Mouse (Mus musculus) cerebellum, postnatal 36 days (tissue): ENCODE data around the gene Zmat5.

Experiments
- DNase-seq, 2 experiments: peaks; one replicate each; pipeline ENCODE4 v3.0.0; 2021 to 2022; ENCODE audit warnings: mixed read lengths in 2 of 2

Gene Zmat5

GRCm38 (mm10) chr11:4704072-4704964 lies at the start of gene Zmat5, which contains the start of gene Uqcr10:
TSS of gene Zmat5 (plus strand) at chr11:4704678.
TSS of gene Uqcr10 (minus strand) at chr11:4704342.
- DNase-seq, result peak; percentile 92 to 94

- DNase-seq, result no peak
These were observed 44.7 kb upstream of the Zmat5 start for GRCm38 (mm10) chr11:4659818-4660217.

GRCm38 (mm10) chr11:4660309-4661025 lies 44.0 kb upstream of the Zmat5 start:
- no peak for DNase-seq

DNA sequence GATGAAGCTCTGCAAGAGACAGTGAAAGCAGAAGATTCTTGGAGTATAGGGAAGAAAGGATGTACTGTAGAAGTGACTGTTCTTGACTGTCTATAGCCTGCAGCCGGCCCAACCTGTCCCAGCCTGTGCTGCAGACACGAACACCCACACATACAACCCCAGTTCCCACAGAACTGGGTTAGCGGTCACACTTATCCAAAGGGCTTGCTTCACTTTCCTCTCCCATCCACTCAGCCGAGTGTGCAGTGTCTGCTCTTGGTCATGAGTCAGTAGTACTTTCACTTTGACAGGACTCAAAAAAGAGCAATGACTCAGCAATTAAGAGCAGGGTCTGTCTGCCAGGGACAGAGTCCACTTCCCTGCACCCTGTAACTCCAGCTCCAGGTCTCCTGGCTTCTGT lies 43.2 kb upstream of the Zmat5 start:
- DNase-seq, result no peak

- peak; percentile 55 to 64 for DNase-seq
These were observed 42.5 kb upstream of the Zmat5 start for GRCm38 (mm10) chr11:4661871-4662495.

DNA sequence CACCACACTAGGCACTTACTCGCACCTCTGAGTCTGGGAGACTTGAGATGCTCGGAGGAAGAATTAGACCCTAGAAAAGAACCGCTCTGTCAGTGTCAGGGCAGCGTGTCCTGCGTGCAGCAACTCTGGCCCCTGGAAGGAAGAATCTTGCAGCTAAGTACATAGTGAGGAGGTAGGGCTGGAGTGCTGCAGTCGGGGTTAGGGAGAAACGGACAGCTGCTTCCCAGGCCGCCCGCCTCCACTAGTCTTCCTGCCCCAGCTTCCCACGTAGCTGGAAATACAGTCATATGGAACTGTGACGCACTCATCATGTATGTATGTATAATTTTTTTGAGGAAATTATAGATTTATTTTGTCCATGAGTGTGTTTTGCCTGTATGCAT lies 42.0 kb upstream of the Zmat5 start:
- DNase-seq, result no peak

GRCm38 (mm10) chr11:4671736-4672135 lies 32.7 kb upstream of the Zmat5 start:
- DNase-seq, result no peak

GRCm38 (mm10) chr11:4674593-4674992 lies 29.9 kb upstream of the Zmat5 start:
- DNase-seq, result no peak

- DNase-seq, result no peak
These were observed 29.3 kb upstream of the Zmat5 start for GRCm38 (mm10) chr11:4675126-4675562.

DNA sequence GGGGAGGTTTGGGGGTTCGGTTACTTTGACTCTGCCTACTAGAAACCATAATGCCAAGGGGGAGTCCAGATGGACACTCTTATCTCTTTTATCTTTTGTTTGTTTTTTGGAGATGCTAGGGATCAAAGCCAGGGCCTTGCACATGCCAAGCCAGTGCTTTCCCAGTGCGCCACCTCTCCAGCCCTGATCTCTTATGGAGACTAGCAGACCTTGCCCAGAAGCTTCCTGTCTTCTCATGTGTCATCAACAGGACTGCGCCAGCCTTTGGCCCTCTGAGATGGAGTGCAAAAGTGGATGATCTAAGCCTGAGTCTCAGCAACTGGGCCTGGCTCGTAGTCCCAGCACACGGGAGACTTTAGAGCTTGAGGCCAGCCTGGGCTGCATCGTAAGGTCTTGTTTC lies 28.8 kb upstream of the Zmat5 start:
- DNase-seq, result no peak

- DNase-seq, result no peak
These were observed 27.1 kb upstream of the Zmat5 start for GRCm38 (mm10) chr11:4677250-4677872.

- no peak for DNase-seq
These were observed 25.6 kb upstream of the Zmat5 start for GRCm38 (mm10) chr11:4678700-4679440.

GRCm38 (mm10) chr11:4679441-4679832 lies 25.0 kb upstream of the Zmat5 start:
- DNase-seq, result no peak

GRCm38 (mm10) chr11:4680126-4680525 lies 24.4 kb upstream of the Zmat5 start:
- no peak for DNase-seq

GRCm38 (mm10) chr11:4683516-4683915 lies 21.0 kb upstream of the Zmat5 start:
- no peak for DNase-seq

- DNase-seq, result no peak
These were observed 20.3 kb upstream of the Zmat5 start for GRCm38 (mm10) chr11:4684186-4684585.

GRCm38 (mm10) chr11:4685071-4685470 lies 19.4 kb upstream of the Zmat5 start:
- no peak for DNase-seq

DNA sequence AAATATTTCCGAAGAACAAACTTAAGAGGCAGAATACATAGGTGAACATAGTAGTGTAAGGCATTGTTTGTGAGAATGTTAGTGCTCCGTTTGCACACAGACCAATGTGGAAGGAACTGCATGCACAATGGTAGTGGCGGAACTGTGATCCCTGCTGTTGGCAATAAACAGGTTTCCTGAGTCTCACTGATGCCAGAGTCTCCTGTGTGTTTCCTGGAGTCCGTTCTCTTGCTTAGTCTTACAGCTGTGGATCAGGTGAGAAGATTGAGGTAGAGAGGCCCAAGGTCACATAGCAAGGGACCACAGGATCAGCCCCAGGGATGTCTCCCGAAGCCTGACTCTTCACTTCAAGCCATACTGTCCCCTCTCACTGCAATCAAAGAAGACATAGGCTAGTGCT lies 19.0 kb upstream of the Zmat5 start:
- DNase-seq, result no peak

GRCm38 (mm10) chr11:4687027-4687426 lies 17.5 kb upstream of the Zmat5 start:
- DNase-seq, result no peak

DNA sequence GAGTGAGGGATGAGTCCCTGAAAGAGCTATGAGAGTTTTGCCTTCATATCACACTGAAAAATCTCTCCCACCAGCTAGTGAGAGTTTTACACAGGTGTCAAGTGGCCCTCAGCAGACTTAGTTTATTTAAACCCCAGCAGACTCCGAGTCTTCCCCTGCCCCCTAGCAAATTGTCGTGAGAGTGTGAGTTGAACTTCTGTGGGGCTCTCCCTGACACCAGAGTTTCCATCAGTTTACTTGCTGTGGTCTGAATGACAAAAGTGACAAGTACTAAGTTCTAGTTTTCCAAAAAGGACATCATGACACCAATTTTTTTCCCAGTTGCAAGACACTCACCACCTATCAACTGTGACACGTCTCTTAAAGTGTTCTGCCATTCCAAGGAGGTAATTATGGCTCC lies 16.6 kb upstream of the Zmat5 start:
- DNase-seq, result no peak

DNA sequence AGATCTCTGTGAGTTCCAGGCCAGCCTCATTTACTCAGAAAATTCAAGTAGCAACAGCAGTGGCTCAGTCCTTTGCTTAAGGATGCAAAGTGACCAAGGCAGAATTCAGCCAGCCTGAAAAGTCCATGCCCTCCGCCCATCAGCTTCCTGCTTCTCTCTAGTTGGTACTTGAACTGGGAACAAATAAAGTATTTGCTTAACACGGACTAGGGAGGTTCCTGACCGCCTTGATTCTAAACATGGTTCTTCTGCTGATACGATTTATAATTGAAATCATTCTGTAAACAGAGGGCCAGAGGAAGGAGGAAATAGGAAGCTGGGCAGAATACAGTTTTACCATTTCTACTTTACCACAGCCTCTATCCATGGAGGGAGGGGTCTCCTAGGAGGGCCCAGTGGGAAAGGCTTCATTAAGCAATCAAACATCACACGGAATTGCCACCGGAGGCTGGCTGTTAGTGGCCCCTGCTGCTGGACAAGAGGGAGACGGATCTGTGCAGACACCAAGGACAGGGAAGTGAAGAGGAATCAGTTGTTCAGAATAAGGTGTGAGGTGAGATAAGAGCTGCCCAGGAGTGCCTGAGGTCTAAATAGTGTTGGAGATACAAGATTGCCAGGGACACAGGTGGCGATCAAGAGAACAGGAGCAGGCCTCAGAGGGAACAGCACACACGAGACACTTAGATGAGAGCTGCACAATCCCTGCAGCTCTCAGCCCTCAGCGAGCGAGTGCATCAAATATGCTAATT lies 15.7 kb upstream of the Zmat5 start:
- DNase-seq, result no peak

DNA sequence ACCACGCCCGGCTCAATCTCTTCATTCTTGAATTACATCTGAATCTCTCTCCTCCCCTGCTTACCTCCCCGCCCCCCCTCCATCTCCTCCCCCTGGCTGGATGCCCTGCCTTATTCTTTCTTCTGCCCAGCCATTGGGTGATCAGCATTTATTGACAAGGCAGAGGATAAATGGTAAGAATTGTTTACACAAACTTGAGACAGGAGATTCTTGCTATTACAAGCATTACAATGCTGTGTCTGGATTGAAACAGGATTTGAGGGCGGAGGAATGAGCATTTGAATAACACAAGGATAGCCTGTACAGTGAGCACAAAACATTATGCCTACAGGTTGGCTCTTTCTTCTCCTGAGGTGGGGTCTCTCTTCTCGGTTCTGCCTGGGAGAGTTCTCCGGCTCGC lies 14.1 kb upstream of the Zmat5 start:
- no peak for DNase-seq
